Mouse (Mus musculus) kidney, postnatal 0 days (tissue): ENCODE data around the gene Tsc2. TPM values are rescaled to one million over a fixed set of nuclear protein-coding genes. Genes with fewer than 3 reads are reported as not detected.
A peak's percentile ranks its signal among the peaks of the same experiment; 100 is the strongest.

Source experiments
- ATAC-seq: fragments of 200-750 bp; cut with Nextera tagmentation; replicated peaks from 2 replicates; pipeline ENCODE4 v1.8.0; 2017; ENCODE audit warnings: low read depth, moderate number of reproducible peaks, moderate TSS enrichment, moderate library complexity; ENCODE audit not compliant: low FRiP score
- DNase-seq: peaks from one replicate; pipeline ENCODE4 v3.0.0-alpha.2; 2016; ENCODE audit warnings: low spot score
- H3K27ac ChIP-seq: fragments of 300-500 bp; sonication (generic); 2 replicates; pipeline ENCODE4 v1.5.1; 2014; ENCODE audit warnings: mild to moderate bottlenecking
- H3K27me3 ChIP-seq: fragments of 300-500 bp; sonication (generic); 2 replicates; pipeline ENCODE4 v1.6.1; 2014; ENCODE audit warnings: low read length, mixed read lengths; ENCODE audit not compliant: insufficient read depth
- H3K36me3 ChIP-seq: fragments of 300-500 bp; sonication (generic); 2 replicates; pipeline ENCODE4 v1.6.1; 2014; ENCODE audit warnings: low read length, mixed read lengths; ENCODE audit not compliant: insufficient read depth
- H3K4me1 ChIP-seq: fragments of 300-500 bp; sonication (generic); replicated peaks from 2 replicates; pipeline ENCODE4 v1.6.1; 2014; ENCODE audit warnings: antibody characterized with exemption, low read length, mixed read lengths; ENCODE audit not compliant: insufficient read depth
- H3K4me2 ChIP-seq: fragments of 300-500 bp; sonication (generic); 2 replicates; pipeline ENCODE4 v1.6.1; 2014; ENCODE audit warnings: mild to moderate bottlenecking, low read length, moderate library complexity, mixed read lengths
- H3K4me3 ChIP-seq: fragments of 300-500 bp; sonication (generic); replicated peaks from 2 replicates; pipeline ENCODE4 v1.5.1; 2014; ENCODE audit warnings: low read depth, low read length
- H3K9ac ChIP-seq: fragments of 300-500 bp; sonication (generic); 2 replicates; pipeline ENCODE4 v1.6.1; 2014; ENCODE audit warnings: low read depth, low read length
- H3K9me3 ChIP-seq: fragments of 300-500 bp; sonication (generic); replicated peaks from 2 replicates; pipeline ENCODE4 v1.6.1; 2016; ENCODE audit warnings: low read length, inconsistent platforms, mixed read lengths
- CTCF ChIP-seq: IDR thresholded peaks from 2 replicates; pipeline ENCODE4 v1.5.1; 2016; ENCODE audit warnings: antibody characterized with exemption, low read depth, mild to moderate bottlenecking, moderate library complexity
- WGBS: fragments of 180-500 bp; shearing (Covaris S2); extraction: QIAGEN DNeasy Blood & Tissue Kit; methylation state at CpG from one replicate; pipeline ENCODE4 v1.1.7; 2014; 5-methylcytosine and 5-hydroxymethylcytosine counted together
- polyA plus RNA-seq: library from polyadenylated mRNA; unstranded; fragments of >200 nt; fragmentation: Nextera tagmentation; extraction: Ambion mirVana; gene quantifications from 2 replicates; pipeline ENCODE4 v1.2.1, GENCODE M21; 2015

The Tsc2 gene
- polyA plus RNA-seq, 1 experiment from 2014 or later: 36.4 TPM

DNA sequence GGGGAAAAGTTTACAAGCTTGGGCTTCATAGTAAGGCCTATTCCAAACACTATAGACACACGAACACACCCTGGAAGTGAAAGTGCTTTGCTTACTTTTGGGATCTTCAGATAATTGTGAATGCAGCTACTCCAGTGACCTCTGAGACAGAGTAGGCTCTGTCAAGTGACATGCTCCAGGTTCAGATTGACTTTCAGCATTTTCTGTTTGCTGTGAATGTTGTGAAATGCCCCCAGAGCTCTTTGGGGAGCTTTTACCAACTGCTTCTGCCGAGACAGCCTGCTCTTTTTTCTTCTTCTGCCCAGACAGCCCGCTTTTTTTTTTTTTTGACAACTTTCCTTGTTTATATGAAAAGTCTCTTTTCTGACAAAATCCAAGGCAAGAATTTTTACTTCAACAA is 47.9 kb downstream of the Tsc2 start:
- Histone ChIP-seq H3K27ac (no peak overlapping the region), H3K9ac (no peak overlapping the region), H3K9me3 (no peaks in the 10 kb centered on the region), H3K27me3 (no peaks in the 10 kb centered on the region), H3K4me2 (no peak overlapping the region), H3K4me3 (no peak overlapping the region), H3K36me3 (peaks cover 57% of the 10 kb centered on the region), H3K4me1 (no peaks in the 10 kb centered on the region)
- no peak for TF ChIP-seq CTCF
- 67% methylated on average over 3 of the region's 3 CpGs for WGBS
- ATAC-seq (no peak), DNase-seq (no peak)

DNA sequence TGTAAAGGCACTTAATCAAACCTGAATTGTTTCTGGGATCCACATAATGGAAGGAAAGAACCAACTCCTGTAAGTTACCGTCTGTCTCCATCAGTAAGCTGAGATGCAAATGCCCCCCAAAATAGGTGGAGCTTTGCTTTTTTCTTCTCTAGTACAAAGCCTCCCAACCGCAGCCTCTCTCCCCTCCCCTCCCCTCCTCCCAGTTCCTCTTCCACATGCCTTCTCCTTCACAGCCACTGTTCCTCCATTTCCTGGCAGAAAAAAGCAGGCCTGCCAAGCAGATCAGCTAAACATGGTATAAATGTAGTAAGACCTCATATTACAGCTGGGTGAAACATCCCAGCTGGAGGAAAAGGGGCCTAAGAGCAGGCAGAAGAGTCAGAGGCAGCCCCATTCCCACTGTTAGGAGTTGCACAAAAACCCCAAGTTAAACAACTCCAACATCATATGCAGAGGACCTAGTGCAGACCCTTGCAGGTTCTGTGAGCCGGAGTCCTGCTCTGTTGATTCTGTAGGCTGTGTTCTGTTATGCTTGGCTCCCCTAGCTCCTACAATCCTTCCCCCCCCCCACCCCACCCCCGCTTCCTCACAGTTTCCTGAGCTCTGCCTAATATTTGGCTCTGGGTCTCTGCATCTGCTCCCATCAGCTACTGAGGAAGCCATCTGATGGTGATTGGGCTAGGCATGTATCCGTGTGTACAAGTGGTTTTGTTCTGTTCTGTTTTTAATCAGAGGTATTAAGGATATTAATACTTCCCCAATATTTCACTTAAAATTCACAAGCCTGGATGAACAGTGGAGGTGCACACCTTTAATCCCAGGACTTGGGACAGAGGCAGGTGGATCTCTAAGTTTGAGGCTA is 48.6 kb downstream of the Tsc2 start:
- H3K4me2 ChIP-seq: no peak overlapping the region
- ATAC-seq (no peak), DNase-seq (peak; percentile 40)
- H3K27me3 ChIP-seq: no peaks in the 10 kb centered on the region
- H3K4me3 ChIP-seq: no peak overlapping the region
- no peaks in the 10 kb centered on the region for H3K9me3 ChIP-seq
- H3K9ac ChIP-seq: no peak overlapping the region
- no peak for TF ChIP-seq CTCF
- H3K36me3 ChIP-seq: peaks cover 55% of the 10 kb centered on the region
- no peak overlapping the region for H3K27ac ChIP-seq
- 60% methylated on average over 5 of the region's 5 CpGs for WGBS
- H3K4me1 ChIP-seq: no peaks in the 10 kb centered on the region

DNA sequence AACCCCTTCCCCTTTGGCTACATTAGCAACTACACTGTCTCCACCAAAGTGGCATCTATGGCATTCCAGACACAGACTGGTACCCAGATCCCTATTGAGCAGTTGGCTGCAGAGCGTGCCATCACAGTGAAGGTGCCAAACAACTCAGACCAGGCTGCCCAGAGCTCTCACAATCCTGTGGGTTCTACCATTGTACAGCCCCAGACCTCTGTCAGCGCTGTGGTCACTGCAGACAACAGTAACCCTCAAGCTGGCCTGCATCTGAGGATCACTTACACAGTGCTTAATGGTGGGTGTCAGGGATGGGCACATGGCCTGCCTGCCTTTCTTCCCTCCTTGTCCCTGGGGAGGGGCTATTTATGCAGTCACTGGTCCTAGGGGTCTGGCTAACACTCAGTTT is 52.1 kb downstream of the Tsc2 start:
- Histone ChIP-seq H3K27me3 (no peaks in the 10 kb centered on the region), H3K9ac (no peak overlapping the region), H3K4me2 (no peak overlapping the region), H3K9me3 (no peaks in the 10 kb centered on the region), H3K27ac (no peak overlapping the region), H3K4me3 (no peak overlapping the region), H3K36me3 (peaks cover 51% of the 10 kb centered on the region), H3K4me1 (no peaks in the 10 kb centered on the region)
- DNase-seq: peak; percentile 30
- TF ChIP-seq CTCF: no peak
- ATAC-seq: no peak
- WGBS: 83% methylated on average over 2 of the region's 2 CpGs

DNA sequence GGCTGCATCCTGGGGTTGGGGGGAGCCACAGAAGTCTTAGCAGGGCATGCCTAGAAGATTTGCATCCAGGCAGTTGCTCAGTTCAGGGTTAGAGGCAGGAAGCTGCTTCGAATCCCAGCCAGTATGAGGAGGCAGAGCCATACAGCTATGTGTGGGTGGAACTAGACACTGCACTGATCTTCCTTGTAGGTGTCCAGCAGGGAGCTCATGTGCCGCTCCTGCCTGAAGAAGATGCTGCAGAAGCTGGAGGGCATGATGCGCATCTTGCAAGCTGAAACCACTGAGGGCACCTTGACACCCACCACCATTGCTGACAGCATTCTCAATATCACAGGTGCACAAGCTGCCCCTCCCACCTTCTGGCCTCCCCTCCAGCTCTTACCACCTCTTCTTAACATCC is 52.9 kb downstream of the Tsc2 start:
- Histone ChIP-seq H3K9ac (no peak overlapping the region), H3K36me3 (peaks cover 49% of the 10 kb centered on the region), H3K4me1 (no peaks in the 10 kb centered on the region), H3K27me3 (no peaks in the 10 kb centered on the region), H3K4me2 (no peak overlapping the region), H3K4me3 (no peak overlapping the region), H3K27ac (no peak overlapping the region), H3K9me3 (no peaks in the 10 kb centered on the region)
- 92% methylated on average over 3 of the region's 3 CpGs for WGBS
- DNase-seq (no peak), ATAC-seq (no peak)
- no peak for TF ChIP-seq CTCF

DNA sequence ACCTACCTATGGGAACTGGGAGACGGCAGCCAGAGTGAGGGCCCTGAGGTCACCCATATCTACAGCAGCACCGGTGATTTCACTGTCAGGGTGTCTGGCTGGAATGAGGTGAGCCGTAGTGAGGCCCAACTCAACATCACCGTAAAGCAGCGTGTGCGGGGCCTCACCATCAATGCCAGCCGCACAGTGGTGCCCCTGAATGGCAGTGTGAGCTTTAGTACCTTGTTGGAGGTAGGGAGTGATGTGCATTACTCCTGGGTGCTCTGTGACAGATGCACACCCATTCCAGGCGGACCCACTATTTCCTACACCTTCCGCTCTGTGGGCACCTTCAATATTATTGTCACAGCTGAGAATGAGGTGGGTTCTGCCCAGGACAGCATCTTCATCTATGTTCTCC is 58.6 kb downstream of the Tsc2 start:
- Histone ChIP-seq H3K27ac (no peak overlapping the region), H3K4me3 (no peak overlapping the region), H3K4me1 (no peaks in the 10 kb centered on the region), H3K9me3 (no peaks in the 10 kb centered on the region), H3K9ac (no peak overlapping the region), H3K27me3 (no peaks in the 10 kb centered on the region), H3K4me2 (no peak overlapping the region), H3K36me3 (peaks cover 59% of the 10 kb centered on the region)
- 95% methylated on average over 9 of the region's 9 CpGs for WGBS
- no peak for ATAC-seq
- DNase-seq: no peak
- TF ChIP-seq CTCF: no peak

DNA sequence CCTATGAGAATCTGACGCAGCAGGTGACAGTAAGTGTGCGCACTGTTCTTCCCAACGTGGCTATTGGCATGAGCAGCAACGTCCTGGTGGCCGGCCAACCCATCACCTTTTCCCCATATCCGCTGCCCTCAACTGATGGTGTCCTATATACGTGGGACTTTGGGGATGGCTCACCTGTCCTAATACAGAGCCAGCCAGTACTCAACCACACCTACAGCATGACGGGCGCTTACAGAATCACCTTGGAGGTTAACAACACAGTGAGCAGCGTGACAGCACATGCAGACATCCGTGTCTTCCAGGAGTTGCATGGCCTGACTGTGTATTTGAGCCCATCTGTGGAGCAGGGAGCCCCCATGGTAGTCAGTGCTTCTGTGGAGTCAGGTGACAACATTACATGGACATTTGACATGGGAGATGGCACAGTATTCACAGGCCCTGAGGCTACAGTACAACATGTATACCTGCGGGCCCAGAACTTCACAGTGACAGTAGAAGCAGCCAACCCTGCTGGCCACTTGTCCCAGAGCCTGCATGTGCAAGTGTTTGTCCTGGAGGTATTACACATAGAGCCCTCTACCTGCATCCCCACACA is 59.7 kb downstream of the Tsc2 start:
- ATAC-seq (no peak), DNase-seq (no peak)
- Histone ChIP-seq H3K4me2 (no peak overlapping the region), H3K9me3 (no peaks in the 10 kb centered on the region), H3K9ac (no peak overlapping the region), H3K4me3 (no peak overlapping the region), H3K36me3 (peaks cover 58% of the 10 kb centered on the region), H3K27me3 (no peaks in the 10 kb centered on the region), H3K4me1 (no peaks in the 10 kb centered on the region), H3K27ac (no peak overlapping the region)
- TF ChIP-seq CTCF: no peak
- WGBS: 97% methylated on average over 12 of the region's 12 CpGs
